Mouse (Mus musculus): Measurements from ENCODE around the gene Wfdc12.
A peak's percentile ranks its signal among the peaks of the same experiment; 100 is the strongest.

Wfdc12 gene

DNA sequence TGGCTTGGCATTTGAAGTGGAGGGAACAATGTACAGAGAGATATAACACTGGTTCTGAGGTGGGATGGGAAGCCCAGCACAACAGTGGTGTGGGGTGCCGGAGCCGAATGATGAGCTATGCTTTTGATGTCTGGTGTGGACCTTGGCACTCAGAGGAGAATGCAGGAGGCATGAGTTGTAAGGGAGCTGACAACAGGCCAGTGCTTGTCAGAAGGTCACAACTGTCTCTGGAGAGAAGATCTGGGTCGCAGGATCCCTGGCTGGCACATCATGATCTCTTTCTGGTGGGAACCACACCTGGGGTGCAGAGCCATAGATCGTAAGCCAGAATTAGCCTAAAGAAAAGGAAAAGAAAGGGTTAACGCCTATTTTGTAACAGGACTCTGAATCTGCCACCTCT, 12.6 kb downstream of the Wfdc12 start:
- no peak for DNase-seq (ENCODE audit: low spot score in 2 of 2)

DNA sequence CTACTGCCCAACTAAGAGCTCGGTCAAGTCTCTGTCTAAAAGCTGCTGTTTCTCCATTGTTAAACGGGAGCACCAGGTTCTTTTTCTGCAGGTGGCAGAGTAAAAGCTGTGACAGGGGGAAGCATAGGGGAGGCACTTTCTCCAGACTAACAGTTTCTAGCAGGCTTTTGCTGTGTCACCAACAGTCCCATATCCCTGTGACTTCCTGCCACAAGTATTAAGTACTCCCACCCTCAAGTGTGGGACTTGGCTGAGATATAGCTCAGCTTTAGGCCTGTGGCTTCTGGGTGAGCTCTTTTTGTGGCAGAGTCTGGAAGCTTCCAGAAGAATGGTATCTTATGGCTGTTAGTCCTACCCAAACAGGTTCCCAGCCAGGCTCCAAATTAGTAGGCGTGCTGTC, 14.6 kb downstream of the Wfdc12 start:
- no peak for DNase-seq (ENCODE audit: low spot score in 2 of 2)

DNA sequence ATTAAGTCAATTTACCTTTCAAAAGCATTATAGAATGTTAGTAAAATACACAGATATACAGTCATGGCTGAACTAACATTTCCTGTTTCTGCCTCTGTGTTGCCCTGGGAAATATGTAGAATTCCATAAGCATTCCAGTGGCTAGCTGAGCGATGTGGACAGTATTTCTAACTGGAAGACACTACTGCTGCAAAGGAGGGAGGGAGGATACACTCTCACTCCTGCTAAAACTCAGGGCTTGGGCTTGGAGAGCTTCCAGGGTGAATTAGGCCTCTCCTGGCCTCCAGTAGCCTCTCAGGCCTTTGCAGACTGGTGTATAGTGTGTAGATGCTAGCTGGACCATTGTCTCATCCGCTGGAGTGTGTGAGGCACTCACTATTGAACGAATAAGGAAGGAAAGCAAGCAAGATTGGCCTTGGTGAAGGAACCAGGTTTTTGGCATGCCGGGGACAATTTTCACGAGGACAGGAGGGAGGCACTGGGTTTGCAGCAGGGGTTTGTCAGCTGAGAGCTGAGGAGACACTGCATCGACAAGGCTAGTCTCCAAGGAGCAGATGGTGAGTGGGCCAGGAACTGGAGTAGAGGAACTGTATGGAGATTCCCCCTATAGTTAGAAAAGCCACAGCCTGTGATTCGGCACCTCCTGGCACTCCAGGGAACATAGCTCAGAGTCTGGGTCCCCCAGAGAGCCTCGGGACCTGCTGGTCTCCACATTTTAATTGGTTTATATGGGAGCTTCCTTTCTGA, 15.6 kb downstream of the Wfdc12 start:
- peak; percentile 62 to 71 for DNase-seq (ENCODE audit: low spot score in 2 of 2)

DNA sequence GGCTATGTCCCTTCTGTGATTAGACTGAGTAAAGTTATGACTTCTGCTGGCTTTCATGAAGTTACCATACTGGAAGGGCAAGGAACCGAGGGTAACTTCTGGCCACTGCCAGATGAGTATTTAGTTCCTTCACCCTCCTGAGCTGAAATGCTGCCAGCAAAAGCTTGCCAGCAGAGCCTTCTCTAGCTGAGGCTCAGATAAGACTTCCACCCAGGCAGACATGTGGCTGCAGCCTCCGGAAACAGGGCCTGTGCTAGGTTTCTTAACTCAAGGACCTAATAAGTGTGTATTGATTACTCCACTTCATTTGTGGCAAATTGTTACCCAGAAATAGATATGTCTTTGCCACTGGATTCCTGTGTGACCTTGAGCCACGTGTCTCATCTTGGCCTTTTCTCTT, 17.0 kb downstream of the Wfdc12 start:
- no peak for DNase-seq (ENCODE audit: low spot score in 2 of 2)

DNA sequence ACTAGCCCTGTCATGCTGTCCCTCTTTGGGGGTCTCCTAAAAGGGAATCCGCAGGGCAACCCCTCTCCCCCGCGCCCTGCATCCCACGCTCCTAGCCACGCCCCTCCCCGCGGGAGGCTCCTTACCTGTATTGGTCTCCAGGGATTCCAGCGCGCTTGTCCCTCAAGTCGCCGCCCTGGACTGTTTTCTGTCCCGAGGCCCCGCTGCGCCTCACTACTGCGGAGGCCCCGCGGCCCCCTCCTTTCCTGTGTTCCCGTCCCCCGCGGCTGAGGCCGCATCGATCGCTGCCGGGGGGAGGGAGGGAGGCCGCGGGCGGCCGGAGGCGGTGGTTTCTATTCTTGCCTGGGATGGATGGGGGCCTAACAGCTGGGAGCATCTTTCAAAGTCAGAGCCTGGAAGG, 19.5 kb downstream of the Wfdc12 start, which contains the start of gene Kcns1:
Gene Kcns1 (minus strand): TSS at position 212 of the 400 bp plus-strand sequence.
- DNase-seq (ENCODE audit: low spot score in 2 of 2): no peak

DNA sequence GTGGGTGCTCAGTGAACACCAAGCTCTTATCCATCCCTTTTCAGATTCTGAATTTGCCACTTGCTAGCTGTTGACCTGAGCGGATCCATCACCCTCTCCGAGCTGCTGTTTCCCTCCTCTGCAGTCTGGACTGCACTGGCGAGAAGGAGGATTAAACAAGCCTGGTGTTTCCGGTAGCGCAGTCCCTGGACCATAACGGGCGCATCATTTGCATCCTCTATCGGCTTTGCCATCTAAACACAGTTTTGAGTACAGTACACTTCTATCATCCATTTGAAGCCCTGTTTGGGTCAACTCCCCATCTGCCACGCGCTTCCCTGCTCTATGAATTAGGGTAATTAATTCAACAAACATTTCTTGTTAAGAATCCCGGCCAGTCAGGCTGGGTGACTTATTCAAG, 20.1 kb downstream of the Wfdc12 start:
- no peak for DNase-seq (ENCODE audit: low spot score in 2 of 2)

DNA sequence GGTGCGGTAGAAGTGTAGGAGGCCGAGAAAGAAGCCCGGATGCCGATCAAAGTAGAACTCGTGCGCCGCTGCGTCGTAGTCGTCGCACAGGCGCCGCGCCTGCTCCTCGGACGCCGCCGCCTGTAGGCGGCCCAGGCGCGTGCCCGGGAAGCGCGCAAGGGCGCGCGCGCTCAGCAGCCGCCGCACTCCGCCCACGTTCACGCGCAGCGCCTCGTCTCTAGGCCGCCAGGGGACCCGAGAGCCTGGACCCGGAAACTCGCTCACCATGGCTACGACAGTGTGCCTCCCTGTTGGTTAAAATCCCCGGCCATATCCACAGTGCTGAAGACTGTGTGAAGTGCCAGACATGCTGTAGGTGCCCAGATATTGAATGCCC, 21.8 kb downstream of the Wfdc12 start:
- no peak for DNase-seq (ENCODE audit: low spot score in 2 of 2)

DNA sequence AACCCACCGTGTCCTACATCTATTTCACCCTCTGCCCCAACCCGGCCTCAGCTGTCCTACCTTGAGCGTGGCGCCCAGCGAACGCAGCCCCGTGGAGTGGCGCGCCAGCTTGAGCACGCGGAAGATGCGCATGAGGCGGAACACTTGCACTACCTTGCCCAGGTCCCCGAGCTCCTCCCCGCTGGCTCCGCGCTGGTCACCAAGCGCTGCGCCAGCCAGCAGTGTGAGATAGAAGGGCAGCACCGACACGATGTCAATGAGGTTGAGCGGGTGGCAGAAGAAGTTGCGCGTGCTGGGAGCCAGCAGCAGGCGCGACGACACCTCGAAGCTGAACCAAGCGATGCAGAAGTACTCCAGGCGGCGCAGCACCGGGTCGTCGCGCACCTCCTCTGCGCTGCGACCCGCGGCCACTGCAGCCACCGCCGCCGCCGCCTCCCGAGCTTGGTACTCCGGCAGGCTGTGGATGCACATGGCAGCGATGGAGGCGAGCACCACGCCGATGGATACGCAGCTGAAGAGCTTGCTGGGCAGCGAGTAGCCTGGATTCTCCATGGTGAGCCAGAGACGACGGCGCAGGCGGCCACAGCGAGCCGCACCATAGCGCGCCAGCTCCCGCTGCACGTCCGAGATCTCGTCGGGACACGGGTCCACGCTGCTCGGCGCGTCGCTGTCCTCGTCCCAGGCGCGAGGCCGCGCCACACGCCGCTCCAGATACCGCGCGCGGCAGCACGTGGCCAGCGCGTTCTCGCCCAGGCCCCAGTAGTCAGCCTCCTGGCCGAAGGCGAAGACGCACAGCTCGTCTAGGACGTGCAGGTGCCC, 22.4 kb downstream of the Wfdc12 start:
- no peak for DNase-seq (ENCODE audit: low spot score in 2 of 2)

DNA sequence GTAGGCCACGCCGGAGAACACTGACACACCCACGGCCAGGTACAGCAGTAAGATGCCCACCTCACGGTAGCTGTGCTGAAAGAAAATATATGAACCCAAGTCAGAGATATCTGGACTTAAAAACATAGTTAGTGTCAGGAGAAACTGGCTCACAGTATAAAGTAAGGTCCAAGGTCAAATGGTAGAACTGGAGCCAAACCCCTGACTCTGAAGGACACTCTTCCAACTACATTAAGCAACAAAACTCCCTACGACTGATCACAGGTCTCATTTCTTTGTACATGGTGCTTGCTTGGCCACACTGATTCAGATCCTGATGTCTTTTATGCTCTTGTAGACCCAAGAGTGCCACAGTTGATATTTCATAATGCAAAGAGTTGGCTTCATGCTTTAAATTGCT, 25.5 kb downstream of the Wfdc12 start:
- no peak for DNase-seq (ENCODE audit: low spot score in 2 of 2)

DNA sequence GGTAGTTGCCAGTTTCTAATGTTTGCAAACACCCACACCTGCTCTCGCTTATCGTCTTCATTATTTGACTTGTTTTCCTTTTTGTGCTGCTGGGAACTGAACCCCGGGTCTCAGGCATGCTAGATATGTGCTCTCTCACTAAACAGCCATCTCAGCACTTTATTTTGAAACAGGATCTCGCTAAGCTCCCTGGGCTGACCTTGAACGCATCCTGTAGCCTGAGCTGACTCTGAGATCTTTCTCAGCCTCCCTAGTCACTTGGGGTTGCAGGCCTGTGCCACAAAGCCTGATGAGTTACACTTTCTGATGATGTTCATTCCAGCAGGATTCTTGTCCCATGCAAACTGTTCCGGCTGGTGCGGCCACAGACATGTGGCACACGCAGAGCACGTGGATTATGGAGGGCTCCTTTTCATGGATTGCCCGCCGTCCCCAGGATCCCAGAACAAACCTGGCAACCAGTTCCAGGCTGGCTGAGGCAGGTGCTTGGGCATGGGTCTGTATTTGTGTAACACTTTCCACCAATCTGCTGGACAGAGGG, 28.8 kb downstream of the Wfdc12 start:
- DNase-seq (ENCODE audit: low spot score in 2 of 2): no peak

DNA sequence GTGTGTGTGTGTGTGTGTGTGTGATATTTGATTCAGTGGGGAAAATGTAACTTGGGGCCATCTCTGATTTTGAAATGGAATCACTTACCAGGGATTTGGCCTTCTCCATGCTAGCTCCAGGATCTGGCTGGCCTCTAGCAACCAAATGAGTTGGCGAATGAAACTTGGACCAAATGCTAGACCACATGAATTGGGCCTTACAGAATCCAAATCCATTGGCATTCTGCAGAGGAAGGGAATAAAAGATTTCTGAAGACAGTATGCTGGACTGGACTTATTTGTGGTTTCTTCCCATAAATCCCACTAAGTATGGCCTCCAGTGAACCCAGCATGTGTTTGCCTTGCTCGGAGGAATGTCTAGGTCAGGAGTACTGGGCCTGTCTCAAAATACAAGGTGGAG, 31.6 kb downstream of the Wfdc12 start:
- DNase-seq (ENCODE audit: low spot score in 2 of 2): no peak

DNA sequence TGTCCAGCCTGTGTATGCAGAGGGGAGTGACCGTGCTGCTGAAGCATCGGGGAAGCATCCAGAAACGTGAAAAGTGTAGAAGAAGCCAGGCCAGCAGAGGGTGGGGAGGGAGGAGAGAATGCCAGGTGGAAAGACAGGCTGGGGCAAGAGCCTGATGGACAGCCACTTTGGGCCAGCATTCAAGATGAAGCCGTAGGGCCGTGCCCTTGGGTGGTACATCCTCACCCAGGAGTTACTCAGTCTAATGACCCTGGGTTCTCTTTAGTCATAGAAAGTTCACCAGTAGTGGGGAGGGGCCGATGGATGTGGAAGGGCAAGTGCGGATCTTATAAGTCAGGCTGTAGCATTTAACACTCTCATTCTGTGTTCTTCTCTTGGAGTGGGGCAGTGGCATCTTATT, 34.2 kb downstream of the Wfdc12 start:
- DNase-seq (ENCODE audit: low spot score in 2 of 2): no peak

DNA sequence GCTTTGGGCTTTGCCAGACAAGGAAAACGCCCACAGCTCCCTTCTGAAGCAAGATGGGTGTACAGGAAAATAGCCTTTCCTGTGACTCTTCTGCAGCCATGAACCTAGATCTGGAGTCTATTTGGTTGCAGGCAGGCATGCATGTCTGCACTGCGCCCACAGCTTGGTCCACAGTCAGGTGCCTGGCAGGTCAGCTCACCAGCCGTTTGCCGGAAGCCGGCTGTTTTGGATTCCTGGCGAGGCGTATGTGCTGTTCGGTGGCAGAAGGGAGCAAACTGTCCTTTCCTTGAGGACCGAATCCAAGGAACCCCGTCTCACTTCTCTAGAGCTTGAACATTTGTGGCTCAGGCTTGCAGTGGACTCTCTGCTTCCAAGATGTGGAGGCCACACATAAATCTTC, 36.4 kb downstream of the Wfdc12 start:
- no peak for DNase-seq (ENCODE audit: low spot score in 2 of 2)

DNA sequence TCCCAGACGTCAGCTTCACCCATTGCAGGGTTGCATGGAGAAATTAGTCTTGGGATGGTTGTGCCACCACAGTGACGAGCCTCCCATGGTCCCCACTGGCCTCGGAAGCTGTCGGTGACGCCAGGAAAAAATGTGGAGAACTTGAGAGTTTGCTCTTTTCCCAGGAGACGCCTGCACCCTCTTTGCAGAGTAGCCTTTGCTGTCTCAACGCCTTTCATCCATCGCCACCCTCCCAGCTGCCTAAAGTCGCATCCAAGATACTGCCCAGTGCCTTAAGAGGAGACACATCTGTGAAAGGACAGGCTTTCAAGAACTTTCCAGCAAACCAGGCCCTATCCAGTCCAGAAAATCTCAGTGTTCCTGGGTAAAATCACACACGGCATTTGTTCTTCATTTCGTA, 38.1 kb downstream of the Wfdc12 start:
- no peak for DNase-seq (ENCODE audit: low spot score in 2 of 2)

DNA sequence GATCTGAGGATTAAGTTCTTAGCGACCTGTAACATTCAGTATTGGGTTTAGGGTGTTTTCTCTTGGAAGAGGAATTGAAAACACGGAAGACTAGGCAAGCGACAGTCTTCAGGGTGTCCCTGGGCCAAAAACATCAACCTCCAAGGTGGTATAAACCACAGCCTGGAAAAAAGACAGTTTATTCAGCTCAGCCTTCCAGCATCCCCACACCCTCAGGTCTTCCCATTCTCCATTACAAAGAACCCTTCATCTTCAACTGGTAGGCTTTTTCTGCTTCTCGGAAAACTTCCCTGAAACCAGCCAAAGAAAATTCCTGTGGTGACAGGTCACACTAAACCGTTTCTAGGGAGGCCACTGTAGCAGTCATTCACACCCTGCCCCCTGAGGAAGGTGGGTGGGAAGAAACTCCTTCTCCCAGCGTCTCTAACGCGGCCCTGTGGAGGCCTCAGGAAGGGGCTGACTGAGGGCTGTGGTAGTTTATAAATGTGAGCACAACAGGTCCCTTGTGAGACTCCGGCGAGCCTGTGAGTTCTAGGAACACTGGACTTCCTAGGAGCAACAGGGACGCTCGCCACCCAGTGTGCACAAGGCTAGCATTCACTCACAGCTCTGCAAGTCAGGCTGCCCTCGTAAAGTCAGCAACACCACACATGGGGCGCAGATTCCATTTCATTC, 40.2 kb downstream of the Wfdc12 start:
- DNase-seq (ENCODE audit: low spot score in 2 of 2): no peak

DNA sequence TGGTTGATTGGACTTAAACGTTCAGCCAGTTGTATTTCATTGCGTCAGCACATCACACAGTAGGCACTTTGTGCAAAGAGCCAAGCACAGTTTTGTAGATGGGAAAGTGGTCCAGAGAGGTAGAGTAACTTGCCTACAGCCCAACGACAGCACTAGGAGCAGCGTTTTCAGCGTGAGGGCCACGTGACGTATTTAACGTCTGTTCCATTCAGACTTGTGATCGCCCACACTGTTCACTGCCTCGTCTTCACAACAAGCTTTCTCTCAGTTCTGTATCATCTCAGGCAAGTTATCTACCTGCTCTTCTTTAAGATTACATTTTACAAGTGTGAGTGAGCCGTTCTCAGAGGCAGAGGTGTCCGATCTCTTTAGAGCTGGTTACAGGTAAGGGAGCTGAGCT, 43.9 kb downstream of the Wfdc12 start:
- no peak for DNase-seq (ENCODE audit: low spot score in 2 of 2)

DNA sequence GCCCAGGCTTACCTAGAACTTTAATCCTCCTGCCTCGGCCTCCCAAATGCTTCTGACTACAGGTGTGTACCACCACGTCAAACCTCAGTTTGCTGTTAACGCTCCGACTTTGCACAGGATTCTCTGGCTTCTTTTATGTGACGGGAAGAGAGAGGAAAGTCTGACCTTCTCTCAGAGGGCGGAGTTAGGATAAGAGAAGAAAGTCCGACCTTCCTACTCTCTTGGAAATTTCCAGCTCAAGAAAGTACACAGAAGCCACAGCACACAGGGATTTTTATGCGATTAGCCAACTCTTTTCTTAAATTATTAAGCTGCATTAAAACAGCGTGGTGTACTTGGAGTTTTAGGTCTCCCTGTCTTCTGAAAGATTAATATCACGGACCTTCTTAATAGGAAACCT, 45.9 kb downstream of the Wfdc12 start:
- DNase-seq (ENCODE audit: low spot score in 2 of 2): no peak

DNA sequence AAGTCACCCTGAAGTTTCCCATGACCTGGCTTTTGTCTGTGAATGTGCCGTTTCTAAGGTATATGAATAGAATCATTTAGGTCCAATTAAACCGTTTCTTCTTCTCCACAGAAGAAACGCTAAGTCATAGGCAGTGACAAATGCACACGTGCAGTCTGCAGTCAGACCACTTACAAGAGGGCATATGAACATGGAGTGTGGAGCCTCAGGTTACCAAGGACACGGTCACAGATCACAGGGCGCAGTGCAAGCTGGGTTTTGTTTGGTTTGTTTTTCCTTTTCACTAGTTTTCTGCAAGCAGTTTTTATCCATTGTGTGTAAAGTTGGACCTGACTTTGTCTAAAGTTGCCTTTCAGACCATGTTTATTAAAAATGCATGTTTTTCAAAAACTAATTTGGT, 46.4 kb downstream of the Wfdc12 start:
- no peak for DNase-seq (ENCODE audit: low spot score in 2 of 2)

DNA sequence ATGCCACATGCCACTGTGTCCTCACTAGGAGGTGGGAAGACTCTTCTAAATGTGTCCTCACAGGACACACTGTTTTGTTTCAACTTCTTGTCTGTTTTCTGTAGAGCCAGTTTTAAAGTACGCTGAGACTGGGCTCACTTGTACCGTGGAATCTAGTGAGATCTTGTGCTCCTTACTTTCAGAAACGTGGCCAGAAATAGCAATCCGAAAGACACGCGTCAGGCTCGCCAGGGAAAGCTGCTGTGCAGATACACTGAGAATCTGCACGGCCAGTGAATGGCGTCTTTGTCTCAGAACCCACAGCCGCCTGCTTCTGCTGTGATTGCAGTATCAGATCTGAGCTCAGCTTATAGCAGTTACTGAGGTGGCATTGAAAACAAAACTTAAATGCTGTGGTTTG, 48.4 kb downstream of the Wfdc12 start:
- DNase-seq (ENCODE audit: low spot score in 2 of 2): peak in 1 of 2 experiments; percentile 43
